24 mouse cellular contexts compared by ENCODE assay signal in the genomic region with DNA sequence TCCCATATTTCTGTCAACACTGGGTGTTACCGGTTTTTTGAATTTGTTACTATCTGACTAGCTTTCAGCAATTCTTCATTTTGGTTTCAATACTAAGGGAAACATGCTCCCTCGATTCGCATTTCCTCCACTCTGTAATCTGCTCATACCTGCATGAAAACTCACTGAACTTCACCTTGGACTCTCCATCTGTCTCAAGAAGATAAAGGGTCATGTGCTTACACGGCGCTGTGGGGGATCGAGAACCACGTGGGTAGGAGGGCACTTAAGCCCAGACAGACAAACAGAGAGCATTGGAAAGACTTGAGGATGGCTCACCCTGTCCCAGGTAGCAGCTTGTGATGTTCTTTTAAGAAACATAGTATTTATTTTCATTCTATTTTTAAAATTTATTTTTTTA. TPM values are rescaled to one million over a fixed set of nuclear protein-coding genes. Genes with fewer than 3 reads are reported as not detected.
A peak's percentile ranks its signal among the peaks of the same experiment; 100 is the strongest.
DNase-seq lines count a peak whose midpoint lies in the region; ATAC-seq lines count a peak whose summit lies in the region.
"Had no signal": no experiment of that assay in that cellular context is flagged by ENCODE, and none has a peak within 500 bp of the region (broad histone marks: within the 10 kb centered on the region; RNA-seq: fewer than 3 reads in every experiment).

No protein-coding gene starts in this region.

- no peaks in the 10 kb centered on the region for H3K27me3 ChIP-seq in heart, embryonic 11.5 days (ENCODE audit: control insufficient read depth, insufficient read depth, low read length)
- no peaks in the 10 kb centered on the region; the same call in 1 of the 2 replicates for H3K27me3 ChIP-seq in liver, embryonic 13.5 days
- H3K27me3 ChIP-seq: intestine, embryonic 15.5 days; lung, embryonic 15.5 days; midbrain, embryonic 15.5 days; neural tube, embryonic 13.5 days; stomach, embryonic 15.5 days had no signal

- no peaks in the 10 kb centered on the region for H3K36me3 ChIP-seq in heart, embryonic 11.5 days (ENCODE audit: control insufficient read depth, insufficient read depth, low read length)
- H3K36me3 ChIP-seq in liver, embryonic 13.5 days: no peaks in the 10 kb centered on the region
- H3K36me3 ChIP-seq: embryonic facial prominence, embryonic 10.5 days; forebrain, embryonic 12.5 days; intestine, embryonic 15.5 days; lung, embryonic 15.5 days; midbrain, embryonic 15.5 days; neural tube, embryonic 13.5 days; stomach, embryonic 15.5 days had no signal

- peak; percentile 50; the same call in 1 of the 2 replicates for ATAC-seq in heart, embryonic 11.5 days (replicated peaks; ENCODE audit: insufficient number of reproducible peaks, low FRiP score, low TSS enrichment)
- ATAC-seq in erythroblast, adult 5-6 weeks (replicated peaks; ENCODE audit: low FRiP score, poor library complexity, severe bottlenecking): peak; percentile 76
- peak; percentile 64 for ATAC-seq in liver, embryonic 13.5 days (ENCODE audit: low read depth)
- ATAC-seq in megakaryocyte-erythroid progenitor cell, adult 5-6 weeks (replicated peaks; ENCODE audit: low FRiP score, low TSS enrichment, poor library complexity, severe bottlenecking): peak; percentile 55
- ATAC-seq: hindbrain, embryonic 16.5 days; intestine, embryonic 15.5 days; midbrain, embryonic 15.5 days had no signal

- WGBS in heart, embryonic 11.5 days (ENCODE audit: insufficient replicate concordance): 73% methylated on average over 7 of the region's 7 CpGs
- WGBS in liver, embryonic 13.5 days (ENCODE audit: insufficient replicate concordance): 21% methylated on average over 7 of the region's 7 CpGs

- H3K27ac ChIP-seq in heart, embryonic 11.5 days (ENCODE audit: low read depth, low read length): no peak overlapping the region
- H3K27ac ChIP-seq in liver, embryonic 13.5 days: peak overlapping the region; percentile 90
- H3K27ac ChIP-seq: embryonic facial prominence, embryonic 10.5 days; forebrain, embryonic 12.5 days; intestine, embryonic 15.5 days; lung, embryonic 15.5 days; midbrain, embryonic 15.5 days; neural tube, embryonic 13.5 days; stomach, embryonic 15.5 days had no signal

- no peak for DNase-seq in heart, postnatal 4 days
- DNase-seq in liver, embryonic 13.5 days: peak; percentile 73
- DNase-seq in layer of hippocampus, adult 18-20 months (ENCODE audit: low spot score in 2 of 2): no peak
- no peak for DNase-seq in adipocyte (ENCODE audit: low spot score)
- no peak for DNase-seq in left cerebral cortex, adult 8-10 months (ENCODE audit: low spot score in 2 of 2)
- DNase-seq: adrenal gland, adult 2 months; cerebellum, adult 9-10 months; gastrocnemius, postnatal 36 days; kidney, adult 9 months; kidney, postnatal 25 days; lung, postnatal 36 days; thymus, postnatal 25 days had no signal

- no peaks in the 10 kb centered on the region for H3K4me1 ChIP-seq in heart, embryonic 11.5 days (ENCODE audit: control insufficient read depth, insufficient read depth, low read length)
- peaks cover 75% of the 10 kb centered on the region for H3K4me1 ChIP-seq in liver, embryonic 13.5 days (replicated peaks)

- H3K9ac ChIP-seq in heart, embryonic 11.5 days (ENCODE audit: low read depth, low read length): no peak overlapping the region
- peak overlapping the region; percentile 36; the same call in 1 of the 2 replicates for H3K9ac ChIP-seq in liver, embryonic 13.5 days
- H3K9ac ChIP-seq: forebrain, embryonic 12.5 days; intestine, embryonic 15.5 days; lung, embryonic 15.5 days; midbrain, embryonic 15.5 days; neural tube, embryonic 13.5 days; stomach, embryonic 15.5 days had no signal

- no peaks in the 10 kb centered on the region for H3K9me3 ChIP-seq in heart, embryonic 11.5 days (replicated peaks; ENCODE audit: control insufficient read depth, low read length)
- H3K9me3 ChIP-seq in liver, embryonic 13.5 days (replicated peaks): no peaks in the 10 kb centered on the region
- H3K9me3 ChIP-seq: embryonic facial prominence, embryonic 10.5 days; forebrain, embryonic 12.5 days; intestine, embryonic 15.5 days; lung, embryonic 15.5 days; midbrain, embryonic 15.5 days; neural tube, embryonic 13.5 days; stomach, embryonic 15.5 days had no signal

- H3K4me2 ChIP-seq in heart, embryonic 11.5 days: no peak overlapping the region
- H3K4me2 ChIP-seq in liver, embryonic 13.5 days: peak overlapping the region; percentile 49
- H3K4me2 ChIP-seq: forebrain, embryonic 12.5 days; intestine, embryonic 15.5 days; lung, embryonic 15.5 days; midbrain, embryonic 15.5 days; neural tube, embryonic 13.5 days; stomach, embryonic 15.5 days had no signal

- no peak overlapping the region for H3K4me3 ChIP-seq in heart, embryonic 11.5 days (ENCODE audit: low read depth, low read length)
- no peak overlapping the region for H3K4me3 ChIP-seq in liver, embryonic 13.5 days (replicated peaks)
- H3K4me3 ChIP-seq: embryonic facial prominence, embryonic 10.5 days; forebrain, embryonic 12.5 days; intestine, embryonic 15.5 days; lung, embryonic 15.5 days; midbrain, embryonic 15.5 days; myocyte; neural tube, embryonic 13.5 days; stomach, embryonic 15.5 days had no signal

RNA-seq across cellular contexts. Expression of gene Haao, which starts 10.7 kb away (rescaled TPM):
- polyA plus RNA-seq in heart, embryonic 11.5 days (2014; fragmentation: Nextera tagmentation; extraction: Ambion mirVana): 0.21 and 0.28 TPM in 2 replicates
- under 1 TPM in 1 of 2 experiments, not detected in 1; 0.36 TPM for total RNA-seq in heart, postnatal 4 days (2021)
- 9.6 and 13.3 TPM in 2 replicates for total RNA-seq in erythroblast, adult 5-6 weeks (2015; ENCODE audit: low replicate concordance)
- 1.4 and 3.7 TPM in 2 replicates for total RNA-seq in erythroblast, adult 5-6 weeks (2017; ENCODE audit: low replicate concordance)
- 16.2 and 17.1 TPM in 2 replicates for polyA plus RNA-seq in liver, embryonic 13.5 days (2015; fragmentation: Nextera tagmentation; extraction: Ambion mirVana)
- total RNA-seq in megakaryocyte-erythroid progenitor cell, adult 5-6 weeks (2014; fragmentation: Nextera tagmentation): 1.6 and 3.9 TPM in 2 replicates
- total RNA-seq in megakaryocyte-erythroid progenitor cell, adult 5-6 weeks (2017): 3.2 and 3.9 TPM in 2 replicates
- under 1 TPM in 1 of 2 experiments, not detected in 1; 0.30 TPM for total RNA-seq in layer of hippocampus, adult 18-20 months (2021)
- under 1 TPM in 3 of 4 experiments, not detected in 1; 0.72 to 0.84 (median 0.78) TPM for total RNA-seq in left cerebral cortex, adult 8-10 months (2022)
- total RNA-seq: gastrocnemius, postnatal 36 days had no signal
- polyA plus RNA-seq: embryonic facial prominence, embryonic 10.5 days; forebrain, embryonic 12.5 days; midbrain, embryonic 15.5 days; myocyte; neural tube, embryonic 13.5 days had no signal
